Mouse (Mus musculus) heart, embryonic 16.5 days (tissue): ENCODE measurements around the gene Aox2. TPM values are rescaled to one million over a fixed set of nuclear protein-coding genes. Genes with fewer than 3 reads are reported as not detected.

Experiments
- ATAC-seq: fragments of 200-750 bp; cut with Nextera tagmentation; replicated peaks from 2 replicates; pipeline ENCODE4 v1.8.0; 2017; ENCODE audit warnings: moderate number of reproducible peaks; ENCODE audit not compliant: insufficient read depth, low FRiP score; ENCODE audit errors: extremely low read depth
- H3K27ac ChIP-seq: fragments of 300-500 bp; sonication (generic); 2 replicates; pipeline ENCODE4 v1.5.1; 2014; ENCODE audit warnings: mild to moderate bottlenecking, low read length, control low read depth, moderate library complexity
- H3K27me3 ChIP-seq: fragments of 300-500 bp; sonication (generic); 2 replicates; pipeline ENCODE4 v1.6.1; 2014; ENCODE audit warnings: low read length, mixed read lengths; ENCODE audit not compliant: control insufficient read depth, insufficient read depth
- H3K36me3 ChIP-seq: fragments of 300-500 bp; sonication (generic); 2 replicates; pipeline ENCODE4 v1.6.1; 2014; ENCODE audit not compliant: control insufficient read depth, insufficient read depth
- H3K4me1 ChIP-seq: fragments of 300-500 bp; sonication (generic); 2 replicates; pipeline ENCODE4 v1.6.1; 2014; ENCODE audit warnings: low read length, mixed read lengths; ENCODE audit not compliant: control insufficient read depth, insufficient read depth
- H3K4me2 ChIP-seq: fragments of 300-500 bp; sonication (generic); 2 replicates; pipeline ENCODE4 v1.6.1; 2014; ENCODE audit warnings: low read depth, mild to moderate bottlenecking, control low read depth, low read length
- H3K4me3 ChIP-seq: fragments of 300-500 bp; sonication (generic); 2 replicates; pipeline ENCODE4 v1.5.1; 2014; ENCODE audit warnings: mild to moderate bottlenecking, control low read depth, low read length
- H3K9ac ChIP-seq: fragments of 300-500 bp; sonication (generic); 2 replicates; pipeline ENCODE4 v1.6.1; 2014; ENCODE audit warnings: low read length, control low read depth
- H3K9me3 ChIP-seq: fragments of 300-500 bp; sonication (generic); replicated peaks from 2 replicates; pipeline ENCODE4 v1.6.1; 2016; ENCODE audit warnings: low read length; ENCODE audit not compliant: control insufficient read depth
- WGBS: fragments of 180-500 bp; shearing (Covaris S2); extraction: QIAGEN DNeasy Blood & Tissue Kit; methylation state at CpG from one replicate; pipeline ENCODE4 v1.1.7; 2014; 5-methylcytosine and 5-hydroxymethylcytosine counted together
- polyA plus RNA-seq: library from polyadenylated mRNA; unstranded; fragments of >200 nt; fragmentation: Nextera tagmentation; extraction: Ambion mirVana; gene quantifications from 2 replicates; pipeline ENCODE4 v1.2.1, GENCODE M21; 2015

Gene Aox2
- polyA plus RNA-seq, 1 experiment from 2014 or later, result 0.05 TPM

DNA sequence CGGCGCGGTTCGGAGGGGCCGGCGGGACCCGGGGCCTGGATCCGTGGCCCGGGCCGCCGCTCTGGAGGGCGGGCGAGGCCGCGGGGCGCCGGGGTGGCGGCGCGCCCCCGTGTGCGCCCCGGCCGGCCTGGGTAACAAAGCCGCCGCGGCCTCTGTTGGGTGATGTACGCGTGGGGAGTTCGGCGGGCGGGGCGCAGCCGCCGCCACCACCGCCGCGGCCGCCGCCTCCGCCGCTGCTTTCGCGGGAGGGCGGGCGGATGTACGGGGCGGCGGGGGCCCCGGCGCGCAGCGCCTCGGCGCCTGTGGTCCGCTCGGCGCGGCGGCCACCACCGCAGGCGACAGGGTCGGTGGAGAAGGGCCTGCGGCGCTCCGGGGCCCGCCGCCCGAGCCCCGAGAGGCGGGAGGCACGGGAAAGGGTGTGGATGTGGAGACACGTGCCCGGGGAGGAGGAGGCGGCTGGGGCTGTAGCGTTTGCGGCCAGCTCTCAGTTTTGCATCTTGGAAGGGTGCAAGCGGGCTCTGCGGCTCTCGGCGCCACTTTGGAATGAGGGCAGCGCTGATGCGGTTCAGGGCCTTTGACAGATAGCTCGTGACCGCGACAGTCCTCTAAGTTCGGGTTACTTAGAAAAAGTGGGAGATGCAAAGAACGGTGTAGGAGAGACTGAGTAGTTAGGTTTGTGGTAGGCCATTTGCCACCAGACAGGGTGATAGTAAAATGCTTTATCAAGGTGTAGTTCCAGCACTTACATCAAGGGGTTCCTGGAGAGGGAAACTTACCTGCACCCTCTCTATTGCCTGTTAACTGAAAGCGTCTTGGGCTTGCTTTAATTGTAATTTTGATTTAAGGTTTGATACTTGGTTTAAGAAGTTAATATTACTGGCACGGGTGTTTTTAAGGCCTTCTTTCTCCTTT, 115.4 kb downstream of the Aox2 start:
- H3K36me3 ChIP-seq, result peaks cover 29% of the 10 kb centered on the region
- ATAC-seq, result peak; percentile 45
- peak overlapping the region; percentile 95 for H3K4me2 ChIP-seq
- peak overlapping the region; percentile 99 for H3K9ac ChIP-seq
- peak overlapping the region; percentile 99 for H3K27ac ChIP-seq
- peaks cover 13% of the 10 kb centered on the region for H3K4me1 ChIP-seq
- under 1% methylated on average over 71 of the region's 90 CpGs for WGBS
- no peaks in the 10 kb centered on the region for H3K27me3 ChIP-seq
- H3K4me3 ChIP-seq, result peak overlapping the region; percentile 94
- no peaks in the 10 kb centered on the region for H3K9me3 ChIP-seq

DNA sequence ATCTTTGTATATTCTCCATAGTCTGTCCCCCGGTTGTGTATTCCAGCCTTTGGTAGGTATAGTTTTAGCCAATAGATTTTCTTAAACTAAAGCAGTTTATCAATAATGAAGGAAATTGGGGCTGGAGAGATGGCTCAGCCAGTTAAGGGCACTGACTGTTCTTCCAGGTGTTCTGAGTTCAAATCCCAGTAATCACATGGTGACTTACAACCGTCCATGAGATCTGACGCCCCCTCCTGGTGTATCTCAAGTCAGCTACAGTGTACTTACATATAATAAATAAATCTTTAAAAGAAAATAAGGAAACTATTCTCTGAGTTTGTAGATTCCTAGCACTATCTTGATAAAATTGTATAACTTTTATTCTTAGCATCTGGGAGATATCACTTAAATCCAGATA, 117.2 kb downstream of the Aox2 start:
- no peak overlapping the region for H3K4me2 ChIP-seq
- peaks cover 41% of the 10 kb centered on the region for H3K36me3 ChIP-seq
- ATAC-seq, result no peak
- H3K4me1 ChIP-seq, result peaks cover 13% of the 10 kb centered on the region
- H3K27ac ChIP-seq, result no peak overlapping the region
- no peak overlapping the region for H3K9ac ChIP-seq
- no peaks in the 10 kb centered on the region for H3K9me3 ChIP-seq
- H3K27me3 ChIP-seq, result no peaks in the 10 kb centered on the region
- 92% methylated on average over 3 of the region's 3 CpGs for WGBS
- H3K4me3 ChIP-seq, result no peak overlapping the region

DNA sequence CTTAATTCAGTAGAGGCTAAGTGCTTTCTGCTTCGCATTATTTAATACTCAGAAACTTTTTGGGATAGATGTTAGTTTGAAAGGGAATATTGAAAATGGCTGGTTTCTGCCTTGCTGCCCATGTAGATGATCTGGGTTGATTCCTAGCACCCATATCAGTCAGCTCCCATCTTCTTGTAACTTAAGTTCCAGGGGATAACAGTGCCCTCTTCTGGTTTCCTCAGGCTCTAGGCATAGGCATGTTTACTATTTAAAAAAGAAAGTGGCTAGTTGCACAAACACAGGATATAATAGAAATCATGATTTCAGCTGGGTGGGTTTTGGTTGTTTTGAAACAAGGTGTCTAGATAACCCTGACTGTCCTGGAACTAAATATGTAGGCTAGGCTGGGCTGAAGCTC, 118.1 kb downstream of the Aox2 start:
- no peak overlapping the region for H3K4me3 ChIP-seq
- ATAC-seq, result no peak
- H3K36me3 ChIP-seq, result peaks cover 49% of the 10 kb centered on the region
- 93% methylated on average over 1 of the region's 1 CpGs for WGBS
- H3K9ac ChIP-seq, result no peak overlapping the region
- H3K9me3 ChIP-seq, result no peaks in the 10 kb centered on the region
- H3K4me1 ChIP-seq, result peaks cover 13% of the 10 kb centered on the region
- H3K27me3 ChIP-seq, result no peaks in the 10 kb centered on the region
- no peak overlapping the region for H3K27ac ChIP-seq
- no peak overlapping the region for H3K4me2 ChIP-seq

DNA sequence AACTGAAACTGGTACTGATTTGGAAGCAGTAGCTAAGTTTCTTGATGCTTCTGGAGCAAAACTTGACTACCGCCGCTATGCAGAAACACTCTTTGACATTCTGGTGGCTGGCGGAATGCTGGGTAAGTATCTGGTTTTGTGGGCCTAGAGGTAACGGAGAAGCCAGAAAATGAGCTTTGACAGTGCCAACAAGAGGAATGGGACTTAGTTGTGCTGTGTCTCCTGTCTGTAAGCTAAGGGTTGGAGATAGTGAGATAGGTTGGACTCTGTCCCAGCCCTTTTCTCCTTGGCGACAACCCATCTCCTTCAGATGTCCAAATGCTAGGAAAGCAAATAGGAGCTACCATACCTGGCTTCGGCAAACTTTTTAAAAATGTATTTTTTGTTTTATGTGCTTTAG, 119.6 kb downstream of the Aox2 start:
- WGBS, result 93% methylated on average over 6 of the region's 6 CpGs
- no peaks in the 10 kb centered on the region for H3K27me3 ChIP-seq
- no peak overlapping the region for H3K4me3 ChIP-seq
- no peak overlapping the region for H3K27ac ChIP-seq
- no peak overlapping the region for H3K4me2 ChIP-seq
- peaks cover 7% of the 10 kb centered on the region for H3K4me1 ChIP-seq
- H3K36me3 ChIP-seq, result peaks cover 60% of the 10 kb centered on the region
- H3K9ac ChIP-seq, result no peak overlapping the region
- H3K9me3 ChIP-seq, result no peaks in the 10 kb centered on the region
- ATAC-seq, result no peak

DNA sequence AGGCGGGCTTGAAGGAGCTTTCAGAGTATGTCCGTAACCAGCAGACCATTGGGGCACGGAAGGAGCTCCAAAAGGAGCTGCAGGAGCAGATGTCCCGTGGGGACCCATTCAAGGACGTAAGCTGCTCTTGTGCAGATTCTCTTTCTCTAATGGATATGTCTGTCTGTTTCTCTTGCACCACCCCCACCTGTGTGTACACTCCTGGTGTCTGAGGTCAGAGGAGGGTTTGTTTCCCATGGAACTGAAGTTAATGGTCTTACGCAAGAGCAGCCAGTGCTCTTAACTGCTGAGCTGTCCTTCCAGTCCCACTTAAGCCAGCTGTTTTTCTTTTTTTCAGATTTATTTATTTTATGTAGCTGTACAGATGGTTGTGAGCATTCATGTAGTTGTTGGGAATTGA, 123.3 kb downstream of the Aox2 start:
- peaks cover 60% of the 10 kb centered on the region for H3K36me3 ChIP-seq

DNA sequence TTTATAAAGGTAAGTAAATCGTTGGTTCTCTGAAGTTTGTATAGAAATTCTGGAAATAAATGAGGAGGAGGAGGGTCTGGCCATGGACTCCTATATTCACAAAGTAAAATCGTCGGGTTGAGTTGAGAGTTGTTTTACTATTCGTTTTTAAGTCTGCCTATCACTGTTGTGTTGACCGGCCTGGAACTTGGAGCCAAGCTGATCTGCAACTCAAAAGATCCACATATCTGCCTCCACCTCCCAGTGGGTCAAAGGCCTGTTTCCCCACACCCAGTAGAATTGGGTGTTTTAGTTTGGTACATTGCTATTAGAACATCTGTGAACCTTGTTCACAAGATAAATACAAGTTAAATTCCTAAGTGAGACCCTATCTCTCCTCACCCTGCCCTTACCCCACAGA, 125.6 kb downstream of the Aox2 start:
- H3K4me1 ChIP-seq, result no peaks in the 10 kb centered on the region
- no peak overlapping the region for H3K27ac ChIP-seq
- peaks cover 52% of the 10 kb centered on the region for H3K36me3 ChIP-seq
- whole genome bisulfite sequencing, result 90% methylated on average over 5 of the region's 5 CpGs
- ATAC-seq, result no peak
- no peaks in the 10 kb centered on the region for H3K9me3 ChIP-seq
- no peak overlapping the region for H3K9ac ChIP-seq
- H3K4me2 ChIP-seq, result no peak overlapping the region
- no peaks in the 10 kb centered on the region for H3K27me3 ChIP-seq
- no peak overlapping the region for H3K4me3 ChIP-seq

More for the DNA sequence above, 123.3 kb downstream of the Aox2 start:
- Histone ChIP-seq H3K27me3 (no peaks in the 10 kb centered on the region), H3K9me3 (no peaks in the 10 kb centered on the region), H3K9ac (no peak overlapping the region), H3K27ac (no peak overlapping the region), H3K4me2 (no peak overlapping the region), H3K4me3 (no peak overlapping the region), H3K4me1 (no peaks in the 10 kb centered on the region)
- ATAC-seq, result no peak
- 89% methylated on average over 6 of the region's 6 CpGs for WGBS

DNA sequence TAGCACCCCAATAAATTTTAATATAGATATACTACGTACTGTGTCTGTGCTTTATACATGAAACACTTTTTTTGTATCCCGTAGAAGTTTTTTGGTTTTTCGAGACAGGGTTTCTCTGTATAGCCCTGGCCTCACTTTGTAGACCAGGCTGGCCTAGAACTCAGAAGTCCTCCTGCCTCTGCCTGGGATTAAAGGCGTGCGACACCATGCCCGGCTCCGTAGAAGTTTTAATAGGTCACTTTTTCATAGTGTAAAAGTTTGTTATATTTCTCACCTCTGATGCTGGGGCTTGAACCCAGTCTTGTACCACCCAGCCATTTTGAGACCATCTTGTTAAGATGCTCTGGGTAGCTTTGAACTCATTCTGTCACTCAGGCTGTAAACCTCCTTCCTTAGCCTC, 129.2 kb downstream of the Aox2 start:
- Histone ChIP-seq H3K27ac (no peak overlapping the region), H3K9me3 (no peaks in the 10 kb centered on the region), H3K4me2 (no peak overlapping the region), H3K4me1 (no peaks in the 10 kb centered on the region), H3K36me3 (peaks cover 50% of the 10 kb centered on the region), H3K4me3 (no peak overlapping the region), H3K9ac (no peak overlapping the region), H3K27me3 (no peaks in the 10 kb centered on the region)
- ATAC-seq, result no peak
- 95% methylated on average over 7 of the region's 7 CpGs for WGBS

DNA sequence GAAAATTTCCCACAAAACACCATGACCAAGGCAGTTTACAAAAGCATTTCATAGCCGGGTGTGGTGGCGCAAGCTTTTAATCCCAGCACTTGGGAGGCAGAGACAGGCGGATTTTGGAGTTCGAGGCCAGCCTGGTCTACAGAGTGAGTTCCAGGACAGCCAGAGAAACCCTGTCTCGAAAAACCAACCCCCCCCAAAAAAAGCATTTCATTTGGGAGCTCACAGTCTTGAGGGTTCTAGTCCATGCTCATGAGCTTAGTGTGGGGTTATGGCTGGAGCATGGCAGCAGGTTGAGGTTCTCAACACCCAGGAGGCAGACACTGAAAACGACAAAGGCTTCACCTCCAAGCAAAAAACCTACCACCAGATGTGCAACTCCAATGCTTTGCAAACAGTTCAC, 130.0 kb downstream of the Aox2 start:
- H3K27me3 ChIP-seq, result no peaks in the 10 kb centered on the region
- no peaks in the 10 kb centered on the region for H3K9me3 ChIP-seq
- no peak overlapping the region for H3K4me3 ChIP-seq
- no peak overlapping the region for H3K4me2 ChIP-seq
- H3K9ac ChIP-seq, result no peak overlapping the region
- no peak for ATAC-seq
- no peak overlapping the region for H3K27ac ChIP-seq
- no peaks in the 10 kb centered on the region for H3K4me1 ChIP-seq
- H3K36me3 ChIP-seq, result peaks cover 49% of the 10 kb centered on the region
- WGBS, result 87% methylated on average over 6 of the region's 6 CpGs

DNA sequence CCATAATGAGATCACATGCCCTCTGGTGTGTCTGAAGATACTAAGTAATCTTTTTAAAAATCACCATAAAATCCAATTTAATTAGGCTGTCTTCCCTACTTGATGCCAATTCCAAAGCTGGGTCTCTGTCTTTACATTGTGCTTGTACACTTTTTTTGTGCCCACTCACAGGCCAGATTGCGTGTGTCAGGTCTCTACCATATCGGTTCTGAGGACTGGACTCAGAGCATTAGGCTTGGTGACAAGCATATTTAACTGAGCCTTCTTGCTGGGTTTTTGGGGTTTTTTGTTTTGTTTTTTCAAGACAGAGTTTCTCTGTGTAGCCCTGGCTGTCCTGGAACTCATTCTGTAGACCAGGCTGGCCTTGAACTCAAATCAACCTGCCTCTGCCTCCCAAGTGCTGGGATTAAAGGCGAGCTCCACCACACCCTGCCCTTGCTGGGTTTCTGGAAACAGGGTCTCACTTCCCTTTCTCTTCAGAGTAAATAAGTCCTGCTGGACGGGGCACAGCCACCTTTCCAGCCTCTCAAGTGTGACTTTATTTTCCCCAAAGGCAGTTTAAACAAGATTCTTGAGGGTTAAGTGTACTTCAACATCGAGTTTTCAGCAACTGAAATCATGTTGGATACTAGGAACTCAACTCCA, 131.5 kb downstream of the Aox2 start:
- Histone ChIP-seq H3K27me3 (no peaks in the 10 kb centered on the region), H3K36me3 (peaks cover 53% of the 10 kb centered on the region), H3K4me3 (no peak overlapping the region), H3K4me2 (no peak overlapping the region), H3K4me1 (no peaks in the 10 kb centered on the region), H3K27ac (no peak overlapping the region), H3K9me3 (no peaks in the 10 kb centered on the region), H3K9ac (no peak overlapping the region)
- ATAC-seq, result no peak
- 78% methylated on average over 5 of the region's 5 CpGs for WGBS
